Mouse (Mus musculus) thymus, postnatal 25 days (tissue): ENCODE data around the gene Sema5a.

Experiments used
- DNase-seq: peaks from one replicate; pipeline ENCODE4 v3.0.0; 2022

Gene Sema5a

DNA sequence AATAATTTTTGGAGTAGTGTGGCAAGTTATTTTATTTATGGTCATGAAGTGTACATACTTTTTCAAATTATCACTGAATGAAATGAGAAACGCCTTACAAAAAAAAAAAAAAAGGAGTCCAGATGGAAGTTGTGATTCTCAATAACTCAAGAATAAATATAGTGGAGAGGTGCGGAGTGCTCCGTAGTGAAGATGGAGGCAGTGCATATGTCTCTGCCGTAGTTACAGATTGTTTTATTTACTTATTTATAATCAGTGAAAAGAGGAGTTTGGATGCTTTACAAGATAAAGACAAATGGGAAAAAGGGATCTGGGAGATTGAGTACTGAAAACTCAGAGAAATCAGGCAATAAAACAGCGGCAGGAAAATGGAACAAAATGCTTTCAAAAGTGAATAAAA lies 131.7 kb downstream of the Sema5a start:
- DNase-seq = no peak

DNA sequence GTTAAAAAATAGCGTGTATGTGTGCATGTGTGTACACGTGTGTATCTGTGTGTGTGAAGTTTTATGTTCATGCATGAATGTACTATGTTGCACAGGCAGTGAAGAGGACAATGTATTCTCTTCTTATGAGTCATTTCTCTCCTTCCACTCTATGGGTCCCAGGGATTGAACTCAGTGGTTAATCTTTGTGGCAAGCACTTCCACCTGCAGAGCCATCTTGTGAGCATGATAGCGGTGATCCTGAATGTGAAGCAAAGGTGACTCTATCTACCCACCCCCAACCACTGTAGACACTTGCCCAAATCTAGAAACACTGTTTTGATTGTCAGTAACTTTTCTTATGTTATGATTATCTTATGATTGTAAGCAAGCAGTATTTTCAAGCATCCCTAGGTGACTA lies 133.2 kb downstream of the Sema5a start:
- DNase-seq = no peak

DNA sequence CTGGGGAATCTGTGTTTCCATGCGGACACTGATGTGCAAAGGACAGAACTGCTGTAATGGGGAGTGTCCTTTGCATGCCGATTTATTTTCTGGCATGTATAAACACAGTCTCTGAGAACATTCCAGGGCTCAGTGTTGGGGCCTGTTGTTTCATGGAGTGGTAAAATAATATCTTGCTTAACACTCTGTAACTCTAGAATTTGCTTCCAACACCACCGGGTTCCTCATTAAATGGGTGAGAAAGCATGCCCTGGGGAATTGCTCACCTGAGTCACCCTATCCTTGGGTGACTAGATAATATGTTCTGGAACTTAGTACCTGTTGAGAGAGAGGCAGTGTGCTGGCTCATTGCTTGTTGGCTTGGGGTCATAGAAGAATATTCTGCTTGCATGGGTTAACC lies 135.7 kb downstream of the Sema5a start:
- DNase-seq = no peak

DNA sequence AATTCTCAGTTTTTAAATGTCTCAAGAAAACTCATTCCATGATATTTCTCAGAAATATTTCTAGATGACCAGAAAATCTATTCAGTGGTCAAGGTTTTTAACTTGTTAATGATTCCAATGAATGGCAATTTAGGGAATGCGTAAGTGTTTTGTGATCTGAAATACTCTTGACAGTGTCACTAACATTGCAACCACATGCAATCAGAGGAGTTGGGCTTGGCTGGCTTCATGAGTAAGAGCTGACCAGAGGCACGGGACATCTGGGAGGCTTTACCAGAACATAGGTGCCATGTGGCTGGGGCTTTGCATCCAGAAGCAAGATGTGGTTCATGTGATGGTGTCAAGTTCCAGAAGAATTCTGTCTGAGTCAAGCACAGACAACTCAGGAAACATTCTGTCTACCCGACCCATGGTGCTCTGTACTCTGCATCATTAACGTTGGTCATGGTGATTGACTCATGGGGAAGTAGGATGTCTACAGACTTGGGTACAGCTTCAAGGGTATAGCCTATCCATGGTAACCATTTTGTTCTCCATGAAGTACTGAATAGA lies 138.4 kb downstream of the Sema5a start:
- DNase-seq = no peak

DNA sequence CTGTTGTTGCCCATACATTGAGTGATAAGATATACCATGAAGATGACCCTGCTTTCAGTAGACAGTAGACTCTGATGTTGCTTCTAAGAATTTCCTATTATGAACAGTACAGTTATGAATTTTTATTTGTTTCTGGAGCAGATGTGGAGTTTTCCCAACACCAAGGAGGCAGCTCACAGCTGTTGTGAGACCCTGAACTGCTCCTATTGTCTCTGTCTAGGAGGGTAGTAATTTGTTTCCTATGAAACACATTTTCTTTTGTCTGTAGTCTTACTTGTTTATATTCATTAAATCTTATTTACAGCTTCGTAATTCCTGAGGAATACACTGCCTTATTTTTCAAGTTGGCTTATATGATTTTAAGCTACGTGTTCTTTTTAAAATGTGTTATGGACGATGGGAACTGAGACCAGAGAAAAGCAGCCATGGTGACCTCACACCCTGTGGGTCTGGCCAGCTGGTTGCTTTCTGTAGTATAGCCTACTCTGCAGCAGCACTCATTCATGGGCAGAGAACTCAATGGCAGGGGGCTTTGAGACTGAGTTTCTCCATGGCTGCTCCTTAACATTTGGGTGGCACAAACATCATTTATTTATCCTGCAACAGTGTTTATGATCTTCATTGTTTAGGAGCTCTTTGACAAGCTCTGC lies 151.8 kb downstream of the Sema5a start:
- DNase-seq = no peak

DNA sequence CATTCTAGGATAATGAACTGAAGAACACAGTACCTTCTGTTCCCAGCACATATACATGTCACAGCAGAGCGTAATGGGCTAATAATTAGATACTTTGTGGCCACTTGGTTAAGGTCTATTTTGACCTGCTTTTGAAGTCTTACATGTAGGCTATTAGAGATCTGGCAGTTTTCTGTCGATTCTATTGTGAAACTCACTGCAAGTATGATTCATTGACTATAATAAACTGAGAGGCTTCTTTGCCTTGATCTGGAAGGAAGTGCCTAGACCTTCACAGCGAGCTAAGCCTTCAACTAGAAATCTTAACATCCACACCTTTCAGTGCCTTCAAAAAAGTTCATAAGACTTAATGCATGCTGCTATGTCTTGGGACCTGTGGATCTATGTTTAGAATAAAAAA lies 152.5 kb downstream of the Sema5a start:
- no peak for DNase-seq

DNA sequence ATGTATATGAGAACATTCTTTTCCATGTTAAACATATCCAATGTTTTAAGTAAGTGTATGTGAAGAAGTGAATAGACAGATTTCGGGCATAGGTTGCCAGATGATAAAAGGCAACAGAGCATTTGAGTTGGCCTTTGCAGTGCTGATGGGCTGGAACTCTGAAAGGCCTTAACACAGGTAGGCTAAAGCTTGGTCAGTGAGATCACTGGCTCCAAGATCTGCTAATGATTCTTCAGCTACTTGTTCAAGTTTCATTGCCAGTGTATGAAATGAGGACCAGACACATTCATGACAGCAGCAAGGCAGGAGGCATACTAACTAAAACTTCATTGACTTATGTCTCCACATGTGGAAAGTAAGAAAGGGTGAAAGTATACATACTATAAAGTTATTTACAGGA lies 154.1 kb downstream of the Sema5a start:
- no peak for DNase-seq

DNA sequence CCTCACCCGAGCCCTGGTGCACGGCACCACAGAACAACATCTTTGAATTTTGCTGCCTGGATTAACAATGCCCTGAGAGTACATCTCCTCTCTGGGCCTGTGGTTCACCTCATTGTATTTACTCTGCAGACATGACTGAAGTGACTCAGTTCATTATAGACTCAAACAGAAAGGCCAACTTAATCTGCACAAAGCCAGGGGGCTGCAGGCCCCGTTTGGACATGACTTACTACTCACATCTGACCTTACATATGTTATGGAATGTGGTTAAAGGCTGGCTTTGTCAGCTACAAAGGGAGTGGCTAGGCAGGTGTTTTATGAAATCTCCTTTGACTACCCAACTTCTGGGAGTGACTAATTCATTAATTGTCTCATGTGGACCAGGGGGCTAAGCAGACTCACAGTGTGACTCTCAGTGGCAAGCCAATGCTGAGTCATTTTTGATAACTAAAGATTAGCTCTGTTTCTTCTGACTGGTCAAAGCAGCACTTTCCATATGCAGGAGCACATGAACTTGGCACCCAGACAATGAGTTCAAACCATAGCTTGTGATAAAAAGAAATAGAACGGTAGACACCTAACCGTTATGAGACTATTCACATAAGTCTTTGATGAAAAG lies 157.4 kb downstream of the Sema5a start:
- DNase-seq = no peak

DNA sequence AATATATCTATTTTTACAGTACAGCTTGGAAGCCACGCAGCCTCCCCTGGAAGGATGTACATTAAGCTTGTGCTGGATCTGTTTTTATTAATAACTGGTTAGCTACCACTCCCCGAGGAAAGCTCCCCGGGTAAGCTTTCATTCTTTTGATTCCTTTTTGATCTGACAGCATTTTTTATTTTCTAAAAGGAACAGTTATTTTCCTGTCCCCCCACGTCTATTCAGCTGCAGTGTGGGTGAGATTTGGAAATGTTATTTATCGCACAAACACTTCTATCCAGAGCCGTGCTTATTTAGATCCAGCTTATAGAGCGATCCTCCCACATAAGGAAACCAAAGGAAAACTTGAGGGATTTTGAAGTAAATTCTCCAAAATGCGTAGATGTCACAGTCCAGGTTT lies 158.7 kb downstream of the Sema5a start:
- no peak for DNase-seq

DNA sequence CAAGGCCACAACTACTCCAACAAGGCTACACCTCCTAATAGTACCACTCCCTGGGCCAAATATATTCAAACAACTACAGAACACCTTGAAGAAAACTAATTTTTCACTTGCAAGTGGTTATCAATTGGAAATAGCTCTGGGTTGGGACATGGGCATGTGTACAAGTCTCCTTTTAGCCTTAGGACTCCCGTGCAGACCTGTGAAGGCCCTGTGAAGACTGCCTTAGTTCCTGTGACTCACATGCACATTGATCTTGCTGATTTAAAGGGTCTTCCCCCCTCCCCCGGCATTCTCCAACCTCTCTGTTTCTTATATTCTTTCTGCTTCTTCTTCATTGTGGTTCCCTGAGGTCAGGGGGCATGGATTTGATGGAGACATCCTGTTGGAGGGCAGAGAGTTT lies 161.8 kb downstream of the Sema5a start:
- DNase-seq = no peak

DNA sequence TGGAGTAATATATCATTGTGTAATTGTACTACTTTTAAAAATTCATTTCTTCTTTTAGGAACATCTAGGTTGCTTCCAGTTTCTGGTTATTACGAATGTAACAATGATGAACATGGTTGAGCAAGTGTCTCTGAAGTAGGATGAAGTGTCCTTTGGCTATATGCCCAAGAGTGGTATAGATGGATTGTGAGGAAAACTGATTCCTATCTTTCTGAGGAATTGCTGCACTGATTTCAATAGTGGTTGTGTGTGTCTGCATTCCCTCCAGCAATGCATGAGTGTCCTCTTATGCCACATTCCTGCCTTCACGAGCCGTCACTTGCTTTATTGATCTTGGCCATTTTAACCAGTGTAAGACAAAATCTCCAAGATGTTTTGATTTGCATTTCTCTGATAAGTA lies 163.2 kb downstream of the Sema5a start:
- DNase-seq = no peak

DNA sequence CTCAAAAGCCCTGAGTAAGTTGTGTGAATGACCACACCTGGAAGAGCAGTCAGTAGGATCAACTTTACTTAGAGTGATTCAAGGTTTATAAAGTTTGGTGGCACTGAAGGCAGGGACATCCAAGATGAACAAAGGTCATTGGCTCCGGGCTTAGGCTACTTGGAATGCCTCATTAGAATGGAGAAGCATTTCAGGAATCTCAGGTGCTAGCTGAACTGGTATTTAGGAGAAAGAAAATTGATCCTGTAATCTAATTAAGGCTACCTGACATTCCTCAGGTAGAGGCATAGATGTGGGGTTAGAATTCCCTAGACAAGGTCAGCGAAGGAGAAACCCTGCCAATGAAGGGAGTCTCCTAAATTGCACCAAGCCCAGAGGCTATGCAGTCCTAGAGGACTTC lies 171.7 kb downstream of the Sema5a start:
- no peak for DNase-seq

DNA sequence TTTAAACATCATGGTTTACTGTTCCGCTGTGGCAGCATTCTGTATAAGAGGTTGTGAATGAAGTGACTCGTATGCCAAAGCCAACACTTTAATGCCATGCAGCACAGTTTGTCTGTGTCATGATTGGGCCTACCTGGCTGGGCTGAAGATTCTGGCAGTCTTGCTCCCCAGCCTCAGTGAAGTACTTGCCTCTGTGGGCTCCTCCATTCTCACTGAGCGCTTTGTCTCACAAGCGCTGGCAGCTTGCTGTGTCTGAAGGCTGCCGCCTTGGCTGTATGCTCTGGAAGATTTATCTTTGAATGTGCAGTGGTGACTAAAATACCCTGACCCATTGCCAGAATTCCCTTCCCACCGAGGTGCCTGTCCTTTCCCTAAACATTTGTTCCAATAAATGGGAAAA lies 178.0 kb downstream of the Sema5a start:
- no peak for DNase-seq

DNA sequence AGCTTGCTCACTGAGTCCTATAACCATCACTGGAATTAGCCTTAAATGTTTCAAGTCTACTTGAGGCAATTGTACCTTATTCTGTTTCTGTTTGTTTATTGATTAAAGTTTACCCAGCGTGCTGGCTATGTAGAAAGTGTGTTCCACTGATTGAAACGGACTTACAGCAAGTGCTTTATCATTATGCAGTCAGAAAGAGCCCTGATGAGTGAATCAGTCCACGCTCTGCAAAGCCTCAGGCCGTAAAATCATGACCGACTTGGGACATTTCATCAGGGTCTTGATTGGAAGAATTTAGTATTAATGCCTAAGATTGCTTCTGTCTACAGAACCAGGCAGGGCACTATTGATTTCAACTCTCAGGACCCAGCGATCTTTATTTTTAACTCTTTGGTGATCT lies 178.5 kb downstream of the Sema5a start:
- no peak for DNase-seq

DNA sequence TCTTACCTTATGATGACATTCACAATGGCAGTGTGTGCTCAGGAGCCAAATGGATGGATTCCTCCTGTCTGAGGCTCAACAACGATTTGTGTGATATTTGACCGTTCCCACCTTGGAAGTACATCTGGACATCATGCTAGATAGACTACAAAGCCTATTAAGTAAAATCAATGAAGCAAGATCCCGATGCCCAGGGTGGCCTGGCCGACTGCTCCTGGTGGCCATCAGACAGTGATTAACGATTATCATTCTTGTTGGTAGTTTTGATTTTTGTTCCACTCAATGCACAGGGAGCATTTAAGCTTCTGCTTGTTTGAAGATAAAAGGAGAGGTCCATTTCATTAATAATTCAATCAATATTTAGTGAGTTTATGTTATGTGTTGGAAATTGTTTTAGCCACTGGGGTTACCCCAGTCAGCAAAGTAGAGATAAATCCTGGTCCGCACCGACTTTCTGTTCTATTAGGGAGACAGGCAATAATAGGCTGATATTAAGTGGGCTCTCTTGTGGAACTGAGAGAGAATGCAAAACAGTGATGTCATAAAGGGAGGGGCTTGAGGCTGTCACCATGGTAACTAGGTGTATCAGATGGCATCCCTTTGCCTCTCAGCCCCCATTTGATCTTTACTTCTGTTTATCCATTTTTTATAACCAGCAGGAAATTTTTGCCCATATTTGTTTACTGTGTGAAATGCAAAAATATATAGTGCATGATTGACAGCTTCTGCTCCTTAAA lies 182.7 kb downstream of the Sema5a start:
- DNase-seq = no peak

DNA sequence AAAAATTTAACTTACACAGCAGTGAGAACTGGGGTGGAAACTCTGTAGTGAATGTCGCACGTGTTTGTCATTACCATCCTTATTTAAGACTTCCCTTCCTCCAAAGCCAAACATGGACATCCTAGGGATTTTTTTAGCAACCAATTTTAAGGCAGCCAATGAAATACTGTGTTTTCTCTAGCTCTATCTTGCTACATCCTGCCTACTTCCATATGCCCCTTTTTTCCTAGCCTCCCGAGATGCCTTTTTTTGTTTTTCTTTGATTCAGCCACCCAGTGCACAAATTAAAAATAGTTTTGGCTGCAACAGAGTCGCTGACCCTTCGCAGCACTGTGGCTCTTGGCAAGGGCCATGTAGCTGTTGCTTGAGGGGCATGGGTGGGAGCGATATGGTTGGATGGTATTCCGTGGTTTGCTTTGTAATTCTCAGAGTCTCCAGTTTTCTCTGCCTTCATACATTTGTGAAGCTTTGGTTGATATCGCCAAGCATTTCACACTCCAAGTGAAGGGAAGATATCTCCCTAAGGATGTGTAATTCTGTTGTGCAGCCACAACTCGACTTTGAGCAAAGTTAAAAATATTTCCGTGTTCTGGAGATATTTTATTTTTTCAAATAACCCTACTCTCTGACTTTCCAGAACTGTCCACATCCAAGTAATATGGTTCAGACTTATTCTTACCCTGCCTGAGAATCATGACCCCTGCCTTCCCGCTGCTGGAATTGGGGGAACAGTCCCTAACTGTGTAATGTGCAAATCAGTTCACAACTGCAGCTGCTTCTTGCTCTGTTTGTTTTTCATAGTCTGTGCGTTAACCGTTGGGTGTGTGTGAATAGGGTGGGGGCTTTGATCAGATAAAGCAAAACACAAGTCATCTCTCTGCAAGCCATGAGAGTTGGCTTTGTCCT lies 188.6 kb downstream of the Sema5a start:
- DNase-seq = no peak

DNA sequence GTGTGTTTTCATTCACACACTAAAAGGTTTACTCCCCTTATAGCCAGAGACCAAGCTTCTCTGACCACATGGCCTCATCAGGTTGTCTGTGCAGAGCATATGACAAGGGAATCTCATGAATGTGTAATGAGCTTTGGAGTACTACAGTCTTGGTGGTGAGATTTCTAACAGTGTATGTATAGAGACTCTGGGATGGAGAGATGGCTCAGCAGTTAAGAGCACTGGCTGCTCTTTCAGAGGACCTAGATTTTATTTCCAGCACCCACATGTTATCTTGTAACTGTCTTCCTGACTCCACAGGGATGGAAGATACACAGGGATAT lies 189.2 kb downstream of the Sema5a start:
- DNase-seq = no peak

DNA sequence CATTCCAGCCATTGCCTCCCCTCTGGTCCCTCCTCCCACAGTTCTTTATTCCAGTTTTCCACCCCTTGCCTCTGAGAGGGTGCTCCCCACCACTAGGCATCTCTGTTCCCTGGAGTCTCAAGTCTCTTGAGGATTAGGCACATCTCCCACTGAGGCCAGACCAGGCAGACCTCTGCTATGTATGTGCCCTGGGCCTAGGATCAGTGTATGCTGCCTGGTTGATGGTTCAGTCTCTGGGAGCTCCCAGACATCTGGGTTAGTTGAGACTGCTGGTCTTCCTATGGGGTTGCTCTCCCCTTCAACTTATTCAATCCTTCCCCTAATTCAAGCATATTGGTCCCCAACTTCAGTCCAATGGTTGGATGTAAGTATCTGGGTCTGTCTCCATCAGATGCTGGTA lies 189.7 kb downstream of the Sema5a start:
- DNase-seq = no peak

DNA sequence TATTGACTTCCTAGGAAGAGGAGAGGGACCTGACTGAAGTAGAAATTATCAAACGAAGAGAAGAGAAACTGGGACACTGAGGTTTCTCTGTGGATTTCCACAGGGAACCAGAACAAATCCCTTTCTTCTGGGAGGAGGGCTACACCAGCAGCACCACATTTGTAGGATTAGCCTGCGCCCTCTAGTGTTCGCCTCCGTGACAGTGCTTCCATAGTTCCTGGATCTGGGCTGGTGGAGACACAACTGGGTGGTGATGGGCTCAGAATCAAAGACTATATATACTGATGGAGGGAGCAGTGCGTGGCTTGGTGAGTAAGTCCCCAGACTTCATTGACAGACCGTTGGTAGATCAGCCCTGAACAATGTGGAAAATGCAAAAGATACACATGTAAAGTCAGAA lies 193.0 kb downstream of the Sema5a start:
- peak; percentile 1 for DNase-seq

DNA sequence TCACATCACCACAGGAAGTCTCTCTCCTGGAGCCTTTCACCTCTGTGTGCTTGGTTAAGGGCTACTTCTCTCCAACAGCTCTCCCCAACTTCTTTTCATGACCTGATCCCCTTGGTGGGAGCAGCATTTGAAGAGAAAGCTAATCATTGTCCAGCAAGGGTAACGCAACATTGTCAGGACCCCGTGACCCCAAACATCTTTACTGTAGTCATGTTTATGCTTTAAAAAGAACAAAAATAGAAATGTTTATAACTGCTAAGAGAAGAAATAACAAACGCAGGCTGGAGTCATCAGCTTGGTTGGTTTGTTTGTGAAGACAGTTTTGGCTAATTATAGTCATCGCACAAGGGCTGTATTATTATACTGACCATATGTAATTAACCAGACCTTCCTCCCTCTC lies 198.1 kb downstream of the Sema5a start:
- no peak for DNase-seq

DNA sequence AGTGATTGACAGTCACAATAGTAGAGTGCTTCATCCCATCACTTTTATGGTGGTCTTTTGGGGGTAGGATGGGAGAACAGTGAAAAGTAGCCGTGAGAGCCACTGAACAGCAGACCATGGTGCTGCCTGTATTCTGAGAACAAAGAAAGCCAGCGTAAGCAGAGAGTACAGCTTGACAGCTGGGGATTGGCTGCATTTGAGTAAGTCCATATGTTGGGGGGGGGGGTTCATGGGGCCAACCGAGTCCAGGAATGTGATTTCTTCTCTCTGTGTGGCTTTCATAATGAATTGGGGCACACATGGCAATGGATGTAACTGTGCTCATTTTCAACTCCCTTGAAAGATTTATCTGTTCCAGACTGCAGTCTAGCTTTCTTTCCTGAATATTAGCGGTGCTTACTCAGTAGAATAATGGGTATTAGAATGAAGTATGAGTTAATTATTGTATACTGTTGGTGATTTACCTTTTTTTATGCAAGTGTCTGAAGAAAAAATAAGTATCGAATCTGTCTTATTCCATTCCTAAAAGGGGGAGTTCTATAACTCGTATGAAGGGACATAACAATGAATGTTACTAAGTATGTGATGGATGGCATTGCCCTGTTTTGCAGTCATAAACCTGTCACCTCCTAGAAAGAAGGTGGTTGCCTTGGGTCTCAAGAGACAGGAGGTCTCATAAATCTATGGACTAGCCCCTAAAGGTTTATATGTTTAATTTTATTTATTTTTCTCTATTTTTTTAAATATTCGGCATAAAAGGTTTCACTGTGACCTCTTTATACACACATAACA lies 203.1 kb downstream of the Sema5a start:
- no peak for DNase-seq

DNA sequence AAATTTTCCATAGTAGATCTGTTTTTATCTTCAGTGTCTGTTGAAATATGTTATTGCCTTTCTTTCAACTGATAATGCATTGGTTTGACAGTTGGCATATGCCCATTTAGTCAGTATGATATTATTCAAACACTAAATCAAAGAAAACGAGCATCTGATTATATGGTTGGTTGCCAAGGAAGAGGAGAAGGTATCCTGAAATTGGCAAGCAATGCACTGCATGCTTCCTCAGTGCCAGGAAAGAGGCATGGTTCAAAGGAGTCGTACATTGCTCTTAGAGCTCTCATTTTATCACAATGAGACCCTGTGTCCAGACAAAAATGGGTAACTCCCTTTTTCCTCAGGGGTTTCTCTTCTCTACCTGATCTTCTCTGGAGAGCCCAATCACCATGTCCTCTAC lies 214.4 kb downstream of the Sema5a start:
- no peak for DNase-seq

DNA sequence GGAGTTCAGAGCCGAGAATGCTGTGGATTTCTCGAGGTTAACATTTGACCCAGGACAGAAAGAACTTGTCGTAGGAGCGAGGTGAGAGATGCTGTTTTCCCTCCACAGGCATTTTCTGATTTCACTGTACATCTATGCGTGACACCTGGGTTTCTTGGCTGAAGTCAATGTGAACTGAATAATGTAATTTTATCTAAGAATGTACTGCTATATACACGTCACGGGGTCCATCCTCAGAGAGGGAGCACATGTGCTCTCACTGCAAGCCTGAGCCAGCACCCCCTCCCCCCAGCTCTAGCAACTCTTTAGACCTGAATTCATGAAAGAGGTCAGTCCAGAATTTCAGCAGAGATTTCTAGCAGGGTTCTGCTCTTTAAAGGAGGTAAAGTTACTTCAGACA lies 215.6 kb downstream of the Sema5a start:
- DNase-seq = no peak
